Mouse (Mus musculus) CH12.LX (cell line): ENCODE results near the gene Sema3b. TPM values are rescaled to one million over a fixed set of nuclear protein-coding genes. Genes with fewer than 3 reads are reported as not detected.

ENCODE experiments used
- DNase-seq: peaks from one replicate; pipeline ENCODE4 v3.0.0-alpha.2; 2013; ENCODE audit errors: extremely low read depth
- H3K27ac ChIP-seq: 2 replicates; pipeline ENCODE4 v1.5.1; 2012; ENCODE audit warnings: low read depth, mild to moderate bottlenecking, control low read depth, moderate library complexity; ENCODE audit not compliant: insufficient read depth
- H3K27me3 ChIP-seq: replicated peaks from 2 replicates; pipeline ENCODE3; 2012; ENCODE audit warnings: inconsistent platforms
- H3K36me3 ChIP-seq, 2 experiments: replicated peaks in 1 of 2; 2 replicates each; pipeline versions ENCODE3 to v1.6.1; 2012; ENCODE audit warnings: inconsistent platforms in 1 of 2, low read length in 1 of 2, mild to moderate bottlenecking in 1 of 2, mixed read lengths in 1 of 2, moderate library complexity in 1 of 2; ENCODE audit not compliant: control insufficient read depth in 1 of 2, insufficient read depth in 1 of 2
- H3K4me1 ChIP-seq, 2 experiments: 2 replicates each; pipeline ENCODE4 v1.6.1; 2012; ENCODE audit warnings: inconsistent platforms in 1 of 2, moderate library complexity in 1 of 2; ENCODE audit not compliant: insufficient read depth in 2 of 2, control insufficient read depth in 1 of 2
- H3K4me2 ChIP-seq: 2 replicates; pipeline ENCODE4 v1.6.1; 2012; ENCODE audit warnings: low read depth, mild to moderate bottlenecking, control low read depth; ENCODE audit not compliant: poor library complexity, insufficient read depth, severe bottlenecking
- H3K4me3 ChIP-seq, 3 experiments: fragments of 150-350 bp in 1 of 3; sonication (generic) in 1 of 3; replicated peaks in 1 of 3; 2 replicates each; pipeline versions ENCODE3 to v1.5.1; 2011 to 2012; ENCODE audit warnings: low read depth in 2 of 3, low read length in 2 of 3, mild to moderate bottlenecking in 2 of 3, moderate library complexity in 2 of 3, control low read depth in 1 of 3, improper control_type of control experiment in 1 of 3, inconsistent platforms in 1 of 3, mixed read lengths in 1 of 3; ENCODE audit not compliant: poor library complexity in 1 of 3
- H3K79me2 ChIP-seq: replicated peaks from 2 replicates; pipeline ENCODE4 v1.6.1; 2012; ENCODE audit warnings: mild to moderate bottlenecking, moderate library complexity; ENCODE audit not compliant: control insufficient read depth, poor library complexity, insufficient read depth, severe bottlenecking; ENCODE audit errors: extremely low read depth
- H3K9ac ChIP-seq: 2 replicates; pipeline ENCODE4 v1.6.1; 2012; ENCODE audit warnings: low read depth, mild to moderate bottlenecking, control low read depth, moderate library complexity; ENCODE audit not compliant: insufficient read depth
- H3K9me3 ChIP-seq: replicated peaks from 2 replicates; pipeline ENCODE3; 2012; ENCODE audit warnings: low read length, inconsistent platforms, mixed read lengths
- BHLHE40 ChIP-seq: IDR thresholded peaks from 2 replicates; pipeline ENCODE4 v1.6.1; 2011; ENCODE audit warnings: mild to moderate bottlenecking, low read depth, low read length, improper control_type of control experiment
- CHD1 ChIP-seq: IDR thresholded peaks from 2 replicates; pipeline ENCODE4 v1.6.1; 2012; ENCODE audit warnings: low read depth, low read length, improper control_type of control experiment, inconsistent platforms
- E2F4 ChIP-seq: IDR thresholded peaks from 2 replicates; pipeline ENCODE4 v1.6.1; 2011; ENCODE audit warnings: low read depth, low read length, improper control_type of control experiment; ENCODE audit not compliant: insufficient replicate concordance
- ELF1 ChIP-seq: IDR thresholded peaks from 2 replicates; pipeline ENCODE4 v1.6.1; 2014; ENCODE audit warnings: low read depth, mild to moderate bottlenecking, inconsistent platforms, low read length, improper control_type of control experiment
- EP300 ChIP-seq: IDR thresholded peaks from 2 replicates; pipeline ENCODE4 v1.6.1; 2011; ENCODE audit warnings: low read length, improper control_type of control experiment
- ETS1 ChIP-seq: conservative IDR thresholded peaks from 2 replicates; pipeline ENCODE4 v1.6.1; 2012; ENCODE audit warnings: low read depth, mild to moderate bottlenecking, inconsistent platforms, low read length, improper control_type of control experiment, moderate library complexity
- IRF4 ChIP-seq: IDR thresholded peaks from 2 replicates; pipeline ENCODE4 v1.6.1; 2014; ENCODE audit warnings: low read depth, mild to moderate bottlenecking, inconsistent platforms, low read length, improper control_type of control experiment
- JUN ChIP-seq: IDR thresholded peaks from 2 replicates; pipeline ENCODE4 v1.6.1; 2011; ENCODE audit warnings: low read depth, mild to moderate bottlenecking, low read length, improper control_type of control experiment, moderate library complexity; ENCODE audit not compliant: insufficient read depth
- JUND ChIP-seq: conservative IDR thresholded peaks from 2 replicates; pipeline ENCODE4 v1.6.1; 2011; ENCODE audit warnings: low read depth, low read length, improper control_type of control experiment
- MAFK ChIP-seq: IDR thresholded peaks from 2 replicates; pipeline ENCODE4 v1.6.1; 2011; ENCODE audit warnings: low read length, improper control_type of control experiment; ENCODE audit not compliant: insufficient replicate concordance
- MAZ ChIP-seq: IDR thresholded peaks from 2 replicates; pipeline ENCODE4 v1.6.1; 2012; ENCODE audit warnings: low read depth, mild to moderate bottlenecking, inconsistent platforms, low read length, improper control_type of control experiment, moderate library complexity
- MXI1 ChIP-seq: IDR thresholded peaks from 2 replicates; pipeline ENCODE4 v1.6.1; 2011; ENCODE audit warnings: mild to moderate bottlenecking, low read depth, low read length, improper control_type of control experiment
- MYC ChIP-seq: IDR thresholded peaks from 2 replicates; pipeline ENCODE4 v1.6.1; 2011; ENCODE audit warnings: low read depth, mild to moderate bottlenecking, improper control_type of control experiment, low read length
- PAX5 ChIP-seq: IDR thresholded peaks from 2 replicates; pipeline ENCODE4 v1.6.1; 2012; ENCODE audit warnings: low read length, inconsistent platforms, mixed read lengths
- POLR2AphosphoS2 ChIP-seq: IDR thresholded peaks from 2 replicates; pipeline ENCODE4 v1.6.1; 2011; ENCODE audit warnings: low read depth, low read length, improper control_type of control experiment
- SIN3A ChIP-seq: IDR thresholded peaks from 2 replicates; pipeline ENCODE4 v1.6.1; 2012; ENCODE audit warnings: low read length, improper control_type of control experiment, inconsistent platforms
- USF1 ChIP-seq: IDR thresholded peaks from 2 replicates; pipeline ENCODE4 v1.6.1; 2014; ENCODE audit warnings: low read depth, mild to moderate bottlenecking, inconsistent platforms, low read length, improper control_type of control experiment
- USF2 ChIP-seq: conservative IDR thresholded peaks from 2 replicates; pipeline ENCODE4 v1.6.1; 2011; ENCODE audit warnings: low read depth, low read length, improper control_type of control experiment
- ZMIZ1 ChIP-seq: IDR thresholded peaks from 2 replicates; pipeline ENCODE4 v1.6.1; 2012; ENCODE audit warnings: low read depth, mild to moderate bottlenecking, inconsistent platforms, low read length, improper control_type of control experiment
- dilution Hi-C: fragments of 300-500 bp; cut with MboI; formaldehyde crosslinking; loops from 2 replicates; pipeline ENCODE4 v1.14.3; 2020; ENCODE audit warnings: low sequenced_read_pairs; ENCODE audit not compliant: extremely low pct_unique_long_range_greater_than_20kb, extremely low pct_ligation_motif_present
- in situ Hi-C: fragments of 300-500 bp; cut with MboI; formaldehyde crosslinking; loops from 3 replicates; pipeline ENCODE4 v1.14.3; 2019; ENCODE audit warnings: low sequenced_read_pairs, low pct_ligation_motif_present, low pct_unique_long_range_greater_than_20kb, mixed read lengths
- polyA plus RNA-seq: library from polyadenylated mRNA; unstranded; fragments of >175 nt; gene quantifications from 2 replicates; pipeline ENCODE4 v1.2.1, GENCODE M21; 2012; ENCODE audit warnings: low read depth; ENCODE audit not compliant: insufficient read length
- total RNA-seq, 2 experiments: library from RNA; depleted of rRNA; stranded (reverse); fragments of 300-350 nt in 1 of 2; fragments of >200 nt in 1 of 2; gene quantifications; 2 replicates each; pipeline ENCODE4 v1.2.3; 2012 to 2014

Sema3b gene
- total and polyA plus RNA-seq, 3 experiments, result 4.3 to 11.6 (median 8.0) TPM

DNA sequence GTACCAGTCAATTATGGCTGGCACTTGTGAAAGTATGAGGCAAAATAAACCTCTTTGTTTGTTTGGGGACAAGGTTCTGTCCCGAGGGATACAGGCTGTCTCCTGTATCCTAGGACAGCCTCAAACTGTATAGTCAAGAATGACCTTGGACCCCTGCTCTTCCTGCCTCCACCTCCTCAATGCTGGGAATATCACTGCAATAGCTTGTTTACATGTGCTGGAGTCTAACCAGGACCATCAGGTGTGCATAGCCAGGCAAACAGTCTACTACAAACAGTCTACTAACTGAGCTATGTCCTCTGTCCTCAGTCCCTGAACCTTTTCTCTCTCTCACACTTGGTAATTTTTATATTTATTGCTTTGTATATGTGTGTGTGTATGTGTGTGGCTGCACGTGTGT is 44.4 kb upstream of the Sema3b start:
- in situ Hi-C loops, result no loop called here
- Histone ChIP-seq H3K9me3 (no peaks in the 10 kb centered on the region), H3K4me3 (no peak overlapping the region), H3K4me2 (no peak overlapping the region), H3K9ac (no peak overlapping the region), H3K36me3 (no peaks in the 10 kb centered on the region), H3K79me2 (no peaks in the 10 kb centered on the region), H3K27ac (no peak overlapping the region), H3K27me3 (peaks cover 82% of the 10 kb centered on the region), H3K4me1 (peaks cover 14 to 16% of the 10 kb centered on the region in 2 experiments)
- dilution Hi-C loops, result no loop called here
- TF ChIP-seq BHLHE40 (0 out of 2 replicates have a peak, but pooled peaks have one; percentile 13), PAX5 (no peak), E2F4 (no peak)
- DNase-seq, result no peak

- Histone ChIP-seq H3K27me3 (peaks cover 58% of the 10 kb centered on the region), H3K9ac (no peak overlapping the region), H3K79me2 (no peaks in the 10 kb centered on the region), H3K9me3 (no peaks in the 10 kb centered on the region), H3K4me2 (no peak overlapping the region), H3K4me3 (no peak overlapping the region), H3K36me3 (no peaks in the 10 kb centered on the region), H3K27ac (no peak overlapping the region), H3K4me1 (0 out of 4 replicates have a peak, but pooled peaks cover 0 to 4% of the 10 kb centered on the region in 2 experiments)
- TF ChIP-seq USF2, result no peak
- TF ChIP-seq CHD1, result no peak
- TF ChIP-seq JUN, result no peak
- TF ChIP-seq ELF1, result no peak
- no peak for TF ChIP-seq E2F4
- no peak for TF ChIP-seq ETS1
- no peak for TF ChIP-seq USF1
- no peak for TF ChIP-seq MAFK
- TF ChIP-seq MYC, result no peak
- no peak for TF ChIP-seq JUND
- TF ChIP-seq IRF4, result no peak
- no peak for TF ChIP-seq EP300
- TF ChIP-seq MXI1, result no peak
- TF ChIP-seq SIN3A, result no peak
- TF ChIP-seq ZMIZ1, result no peak
- TF ChIP-seq POLR2AphosphoS2, result no peak
- TF ChIP-seq MAZ, result no peak
- dilution Hi-C loops (no loop called here), in situ Hi-C loops (no loop called here)
- no peak for DNase-seq
Measured at GRCm38 (mm10) chr9:107650708-107651481, 41.9 kb upstream of the Sema3b start.
